Mouse (Mus musculus) cerebellum, adult 2 months (tissue): ENCODE results near the gene Smtnl2.
"Not testable (repeated sequence)": the region's sequence is repeated elsewhere in the genome, so short reads cannot be mapped to it uniquely, and the experiment has no call there.

Source experiments
- CTCF ChIP-seq: fragments of 200-500 bp; IDR thresholded peaks from 2 replicates; pipeline ENCODE4 v1.5.1; 2011; ENCODE audit warnings: low read depth, mild to moderate bottlenecking, control low read depth, low read length, moderate library complexity, borderline replicate concordance; ENCODE audit not compliant: insufficient read depth
- POLR2A ChIP-seq: fragments of 200-500 bp; IDR thresholded peaks from 2 replicates; pipeline ENCODE4 v1.6.1; 2011; ENCODE audit warnings: low read length, control low read depth, borderline replicate concordance; ENCODE audit not compliant: insufficient read depth

DNA sequence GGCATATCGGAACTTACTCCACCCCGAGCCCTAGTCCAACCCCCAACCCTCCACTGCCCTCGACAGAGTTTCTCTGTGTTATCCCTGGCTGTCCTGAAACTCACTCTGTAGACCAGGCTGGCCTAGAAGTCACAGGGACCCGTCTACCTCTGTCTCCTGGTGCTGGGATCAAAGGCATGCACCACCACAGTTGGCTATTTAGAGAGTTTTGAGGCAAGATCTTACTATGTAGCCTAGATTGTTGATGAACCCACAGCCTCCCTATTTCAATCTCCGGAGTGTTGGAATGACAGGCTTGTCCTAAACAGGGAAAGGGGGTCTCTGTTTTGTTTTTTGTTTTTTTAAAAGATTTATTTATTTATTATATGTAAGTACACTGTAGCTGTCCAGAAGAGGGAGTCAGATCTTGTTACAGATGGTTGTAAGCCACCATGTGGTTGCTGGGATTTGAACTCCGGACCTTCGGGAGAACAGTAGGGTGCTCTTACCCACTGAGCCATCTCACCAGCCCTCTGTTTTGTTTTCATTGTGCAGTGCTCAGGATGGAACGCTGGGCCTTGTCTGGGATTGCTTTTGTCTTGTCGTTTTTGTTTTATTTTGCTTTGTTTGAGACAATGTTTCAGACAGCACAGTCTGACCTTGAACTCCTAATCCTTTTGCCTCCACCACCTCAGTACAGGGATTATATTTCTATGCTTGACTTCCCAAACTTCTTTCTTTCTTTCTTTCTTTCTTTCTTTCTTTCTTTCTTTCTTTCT is 19.0 kb upstream of the Smtnl2 start:
- TF ChIP-seq POLR2A, CTCF: not testable (repeated sequence)
